Mouse (Mus musculus): ENCODE results near the gene Slc38a8. TPM values are rescaled to one million over a fixed set of nuclear protein-coding genes. Genes with fewer than 3 reads are reported as not detected.

Slc38a8 gene
- polyA plus RNA-seq, 1 experiment from 2014 or later: not detected

- no peaks in the 10 kb centered on the region for H3K9me3 ChIP-seq (replicated peaks; ENCODE audit: control insufficient read depth, low read length)
- no peak overlapping the region for H3K9ac ChIP-seq (ENCODE audit: low read depth, low read length)
- peaks cover 44% of the 10 kb centered on the region for H3K27me3 ChIP-seq (ENCODE audit: control insufficient read depth, insufficient read depth, low read length)
- H3K4me1 ChIP-seq (ENCODE audit: control insufficient read depth, insufficient read depth, low read length): peaks cover 5% of the 10 kb centered on the region; the same call in 1 of the 2 replicates
- no peak for ATAC-seq (replicated peaks; ENCODE audit: insufficient number of reproducible peaks, low FRiP score, low TSS enrichment)
- no peaks in the 10 kb centered on the region for H3K36me3 ChIP-seq (ENCODE audit: control insufficient read depth, insufficient read depth, low read length)
- 90% methylated on average over 4 of the region's 4 CpGs for WGBS (ENCODE audit: insufficient replicate concordance)
- no peak overlapping the region for H3K27ac ChIP-seq (ENCODE audit: low read depth, low read length)
- H3K4me3 ChIP-seq (ENCODE audit: low read depth, low read length): no peak overlapping the region
- H3K4me2 ChIP-seq: no peak overlapping the region
Measured at GRCm38 (mm10) chr8:119451131-119451530, 50.4 kb downstream of the Slc38a8 start.

GRCm38 (mm10) chr8:119449627-119450026 lies 51.9 kb downstream of the Slc38a8 start:
- Histone ChIP-seq H3K27ac (ENCODE audit: low read depth, low read length) (no peak overlapping the region), H3K4me3 (ENCODE audit: low read depth, low read length) (no peak overlapping the region), H3K27me3 (ENCODE audit: control insufficient read depth, insufficient read depth, low read length) (peaks cover 58% of the 10 kb centered on the region), H3K4me2 (no peak overlapping the region), H3K9me3 (replicated peaks; ENCODE audit: control insufficient read depth, low read length) (no peaks in the 10 kb centered on the region), H3K36me3 (ENCODE audit: control insufficient read depth, insufficient read depth, low read length) (no peaks in the 10 kb centered on the region), H3K4me1 (ENCODE audit: control insufficient read depth, insufficient read depth, low read length) (0 out of 2 replicates have a peak, but pooled peaks cover 2% of the 10 kb centered on the region), H3K9ac (ENCODE audit: low read depth, low read length) (no peak overlapping the region)
- 71% methylated on average over 12 of the region's 12 CpGs for WGBS (ENCODE audit: insufficient replicate concordance)
- no peak for ATAC-seq (replicated peaks; ENCODE audit: insufficient number of reproducible peaks, low FRiP score, low TSS enrichment)

- WGBS (ENCODE audit: insufficient replicate concordance): 2% methylated on average over 16 of the region's 17 CpGs
- 0 out of 2 replicates have a peak, but pooled peaks cover 2% of the 10 kb centered on the region for H3K4me1 ChIP-seq (ENCODE audit: control insufficient read depth, insufficient read depth, low read length)
- H3K4me3 ChIP-seq (ENCODE audit: low read depth, low read length): peak overlapping the region; percentile 65
- H3K4me2 ChIP-seq: peak overlapping the region; percentile 95
- no peak for ATAC-seq (replicated peaks; ENCODE audit: insufficient number of reproducible peaks, low FRiP score, low TSS enrichment)
- H3K9ac ChIP-seq (ENCODE audit: low read depth, low read length): no peak overlapping the region
- no peak overlapping the region for H3K27ac ChIP-seq (ENCODE audit: low read depth, low read length)
- no peaks in the 10 kb centered on the region for H3K9me3 ChIP-seq (replicated peaks; ENCODE audit: control insufficient read depth, low read length)
- no peaks in the 10 kb centered on the region for H3K36me3 ChIP-seq (ENCODE audit: control insufficient read depth, insufficient read depth, low read length)
- peaks cover 59% of the 10 kb centered on the region for H3K27me3 ChIP-seq (ENCODE audit: control insufficient read depth, insufficient read depth, low read length)
Measured at GRCm38 (mm10) chr8:119447781-119448170, 53.7 kb downstream of the Slc38a8 start.

- H3K27ac ChIP-seq (ENCODE audit: low read depth, low read length): no peak overlapping the region
- WGBS (ENCODE audit: insufficient replicate concordance): 2% methylated on average over 29 of the region's 80 CpGs
- no peak for ATAC-seq (replicated peaks; ENCODE audit: insufficient number of reproducible peaks, low FRiP score, low TSS enrichment)
- 0 out of 2 replicates have a peak, but pooled peaks cover 2% of the 10 kb centered on the region for H3K4me1 ChIP-seq (ENCODE audit: control insufficient read depth, insufficient read depth, low read length)
- no peaks in the 10 kb centered on the region for H3K9me3 ChIP-seq (replicated peaks; ENCODE audit: control insufficient read depth, low read length)
- peak overlapping the region; percentile 73; the same call in 1 of the 2 replicates for H3K9ac ChIP-seq (ENCODE audit: low read depth, low read length)
- H3K27me3 ChIP-seq (ENCODE audit: control insufficient read depth, insufficient read depth, low read length): peaks cover 60% of the 10 kb centered on the region
- H3K4me2 ChIP-seq: peak overlapping the region; percentile 95
- H3K36me3 ChIP-seq (ENCODE audit: control insufficient read depth, insufficient read depth, low read length): no peaks in the 10 kb centered on the region
- peak overlapping the region; percentile 65 for H3K4me3 ChIP-seq (ENCODE audit: low read depth, low read length)
Measured at GRCm38 (mm10) chr8:119446990-119447780, 54.3 kb downstream of the Slc38a8 start.

GRCm38 (mm10) chr8:119446211-119446989 lies 55.1 kb downstream of the Slc38a8 start, which contains the start of gene Necab2:
Gene Necab2, plus strand, starts transcription at chr8:119446719.
- H3K4me3 ChIP-seq (ENCODE audit: low read depth, low read length): peak within 1 kb of the TSS; percentile 65
- ATAC-seq (replicated peaks; ENCODE audit: insufficient number of reproducible peaks, low FRiP score, low TSS enrichment): no peak; the same call in 1 of the 2 replicates
- 0 out of 2 replicates have a peak, but pooled peaks cover 2% of the 10 kb centered on the region for H3K4me1 ChIP-seq (ENCODE audit: control insufficient read depth, insufficient read depth, low read length)
- no peaks in the 10 kb centered on the region for H3K9me3 ChIP-seq (replicated peaks; ENCODE audit: control insufficient read depth, low read length)
- no peaks in the 10 kb centered on the region for H3K36me3 ChIP-seq (ENCODE audit: control insufficient read depth, insufficient read depth, low read length)
- H3K4me2 ChIP-seq: peak within 1 kb of the TSS; percentile 95
- H3K27ac ChIP-seq (ENCODE audit: low read depth, low read length): no peak within 1 kb of the TSS
- H3K9ac ChIP-seq (ENCODE audit: low read depth, low read length): peak within 1 kb of the TSS; percentile 73
- WGBS (ENCODE audit: insufficient replicate concordance): 2% methylated on average over 38 of the region's 52 CpGs
- peaks cover 66% of the 10 kb centered on the region for H3K27me3 ChIP-seq (ENCODE audit: control insufficient read depth, insufficient read depth, low read length)

GRCm38 (mm10) chr8:119442970-119443369 lies 58.5 kb downstream of the Slc38a8 start:
- peaks cover 40% of the 10 kb centered on the region for H3K27me3 ChIP-seq (ENCODE audit: control insufficient read depth, insufficient read depth, low read length)
- no peak overlapping the region for H3K4me3 ChIP-seq (ENCODE audit: low read depth, low read length)
- H3K27ac ChIP-seq (ENCODE audit: low read depth, low read length): no peak overlapping the region
- no peak overlapping the region for H3K9ac ChIP-seq (ENCODE audit: low read depth, low read length)
- no peaks in the 10 kb centered on the region for H3K36me3 ChIP-seq (ENCODE audit: control insufficient read depth, insufficient read depth, low read length)
- H3K9me3 ChIP-seq (replicated peaks; ENCODE audit: control insufficient read depth, low read length): no peaks in the 10 kb centered on the region
- 0 out of 2 replicates have a peak, but pooled peaks cover 2% of the 10 kb centered on the region for H3K4me1 ChIP-seq (ENCODE audit: control insufficient read depth, insufficient read depth, low read length)
- no peak for ATAC-seq (replicated peaks; ENCODE audit: insufficient number of reproducible peaks, low FRiP score, low TSS enrichment)
- H3K4me2 ChIP-seq: no peak overlapping the region
- WGBS (ENCODE audit: insufficient replicate concordance): 91% methylated on average over 8 of the region's 8 CpGs

GRCm38 (mm10) chr8:119442013-119442412 lies 59.5 kb downstream of the Slc38a8 start:
- no peak for ATAC-seq (replicated peaks; ENCODE audit: insufficient number of reproducible peaks, low FRiP score, low TSS enrichment)
- H3K27ac ChIP-seq (ENCODE audit: low read depth, low read length): no peak overlapping the region
- H3K9me3 ChIP-seq (replicated peaks; ENCODE audit: control insufficient read depth, low read length): no peaks in the 10 kb centered on the region
- WGBS (ENCODE audit: insufficient replicate concordance): 60% methylated on average over 5 of the region's 5 CpGs
- H3K36me3 ChIP-seq (ENCODE audit: control insufficient read depth, insufficient read depth, low read length): no peaks in the 10 kb centered on the region
- no peak overlapping the region for H3K4me3 ChIP-seq (ENCODE audit: low read depth, low read length)
- peaks cover 31% of the 10 kb centered on the region for H3K27me3 ChIP-seq (ENCODE audit: control insufficient read depth, insufficient read depth, low read length)
- H3K4me2 ChIP-seq: no peak overlapping the region
- H3K4me1 ChIP-seq (ENCODE audit: control insufficient read depth, insufficient read depth, low read length): peaks cover 6% of the 10 kb centered on the region; the same call in 1 of the 2 replicates
- H3K9ac ChIP-seq (ENCODE audit: low read depth, low read length): no peak overlapping the region

GRCm38 (mm10) chr8:119440952-119441270 lies 60.6 kb downstream of the Slc38a8 start:
- WGBS (ENCODE audit: insufficient replicate concordance): 48% methylated on average over 1 of the region's 1 CpGs
- no peak overlapping the region for H3K9ac ChIP-seq (ENCODE audit: low read depth, low read length)
- no peak overlapping the region for H3K27ac ChIP-seq (ENCODE audit: low read depth, low read length)
- H3K4me1 ChIP-seq (ENCODE audit: control insufficient read depth, insufficient read depth, low read length): peaks cover 9% of the 10 kb centered on the region; the same call in 1 of the 2 replicates
- H3K4me2 ChIP-seq: peak overlapping the region; percentile 48; the same call in 1 of the 2 replicates
- peaks cover 26% of the 10 kb centered on the region for H3K27me3 ChIP-seq (ENCODE audit: control insufficient read depth, insufficient read depth, low read length)
- no peaks in the 10 kb centered on the region for H3K36me3 ChIP-seq (ENCODE audit: control insufficient read depth, insufficient read depth, low read length)
- no peaks in the 10 kb centered on the region for H3K9me3 ChIP-seq (replicated peaks; ENCODE audit: control insufficient read depth, low read length)
- ATAC-seq (replicated peaks; ENCODE audit: insufficient number of reproducible peaks, low FRiP score, low TSS enrichment): no peak
- no peak overlapping the region for H3K4me3 ChIP-seq (ENCODE audit: low read depth, low read length)
